Mouse (Mus musculus) bone marrow, adult 2 months (tissue): ENCODE results near the gene Scn1b.

Experiments
- CTCF ChIP-seq: fragments of 200-500 bp; IDR thresholded peaks from 2 replicates; pipeline ENCODE4 v1.5.1; 2011; ENCODE audit warnings: low read length, control low read depth; ENCODE audit not compliant: control insufficient read depth, insufficient read depth
- POLR2A ChIP-seq: fragments of 200-500 bp; IDR thresholded peaks from 2 replicates; pipeline ENCODE4 v1.6.1; 2011; ENCODE audit warnings: low read depth, mild to moderate bottlenecking, control low read depth, low read length, borderline replicate concordance; ENCODE audit not compliant: control insufficient read depth

GRCm38 (mm10) chr7:31115182-31115581 lies 11.6 kb downstream of the Scn1b start, which contains the start of gene Hpn:
- no peak for TF ChIP-seq CTCF
- TF ChIP-seq POLR2A, result no peak
